Mouse (Mus musculus): ENCODE results near the gene Hypk.
"Not testable (repeated sequence)": the region's sequence is repeated elsewhere in the genome, so short reads cannot be mapped to it uniquely, and the experiment has no call there.

- TF ChIP-seq EP300, CTCF (IDR thresholded peaks at IDR 0.05; ENCODE audit: low read depth): not testable (repeated sequence)
These were observed 15.9 kb downstream of the Hypk start for GRCm38 (mm10) chr2:121468982-121469381.

Data from liver, embryonic 14.5 days (tissue).